Mouse (Mus musculus) cerebellum, postnatal 25 days (tissue): ENCODE data around the gene Kif26b.

Experiments
- DNase-seq, 2 experiments: peaks; one replicate each; pipeline ENCODE4 v3.0.0; 2021; ENCODE audit warnings: mixed read lengths in 2 of 2

Gene Kif26b

DNA sequence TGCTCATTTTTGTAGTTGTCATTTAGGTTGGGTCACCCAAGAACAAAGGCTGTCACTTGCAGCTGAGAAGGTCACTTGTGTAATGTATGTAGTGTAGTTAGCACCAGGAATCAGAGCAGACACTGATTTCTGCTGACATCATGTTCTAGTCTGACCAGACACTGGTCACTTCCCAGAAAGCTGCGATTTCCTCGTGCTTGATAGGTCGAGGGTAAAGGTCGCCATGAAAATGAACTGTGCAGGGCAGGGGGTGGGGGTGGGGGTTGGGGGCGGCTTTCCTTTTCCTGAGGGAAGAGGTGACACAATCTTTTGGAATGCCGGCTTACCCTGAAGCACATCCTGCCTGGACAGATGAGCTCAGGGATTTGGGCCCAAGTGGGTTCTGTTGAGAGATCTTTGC is 68.8 kb downstream of the Kif26b start:
- no peak for DNase-seq

GRCm38 (mm10) chr1:178600851-178601569 is 72.1 kb downstream of the Kif26b start:
- peak; percentile 66 to 75 for DNase-seq

DNA sequence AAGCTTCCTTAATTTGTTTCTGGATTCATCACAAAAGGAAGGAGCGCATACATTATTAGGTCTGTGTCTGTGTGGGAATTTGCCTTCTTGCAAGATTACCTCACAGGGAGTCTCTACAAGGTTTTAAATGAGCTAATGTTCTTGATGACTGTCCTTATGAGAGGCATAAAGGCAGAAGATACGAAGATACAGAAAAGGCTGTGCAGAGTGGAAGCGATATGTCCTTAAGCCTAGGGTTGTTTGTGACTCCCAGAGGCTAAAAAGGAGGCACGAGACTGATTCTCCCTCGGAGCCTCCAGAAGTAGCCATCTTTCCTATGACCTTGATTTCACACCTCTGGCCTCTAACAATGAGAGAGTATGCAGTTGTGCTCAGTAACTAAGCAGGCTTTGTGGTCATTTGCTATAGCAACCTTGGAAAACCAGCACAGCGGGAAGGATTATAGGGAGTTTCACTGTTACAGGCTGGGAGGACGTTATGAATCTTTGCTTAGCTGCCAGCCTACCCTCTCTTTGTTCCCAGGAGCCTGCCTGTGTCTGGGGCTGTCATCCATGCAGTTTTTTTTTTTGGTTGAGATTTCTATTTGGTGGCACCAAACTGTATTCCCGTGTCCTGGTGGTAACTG is 80.3 kb downstream of the Kif26b start:
- no peak for DNase-seq

GRCm38 (mm10) chr1:178611512-178611911 is 82.6 kb downstream of the Kif26b start:
- no peak for DNase-seq

- no peak for DNase-seq
Measured at GRCm38 (mm10) chr1:178621301-178621700, 92.4 kb downstream of the Kif26b start.

GRCm38 (mm10) chr1:178623889-178624288 is 95.0 kb downstream of the Kif26b start:
- DNase-seq: peak in 1 of 2 experiments; percentile 48

GRCm38 (mm10) chr1:178626961-178627381 is 98.0 kb downstream of the Kif26b start:
- DNase-seq: no peak

DNA sequence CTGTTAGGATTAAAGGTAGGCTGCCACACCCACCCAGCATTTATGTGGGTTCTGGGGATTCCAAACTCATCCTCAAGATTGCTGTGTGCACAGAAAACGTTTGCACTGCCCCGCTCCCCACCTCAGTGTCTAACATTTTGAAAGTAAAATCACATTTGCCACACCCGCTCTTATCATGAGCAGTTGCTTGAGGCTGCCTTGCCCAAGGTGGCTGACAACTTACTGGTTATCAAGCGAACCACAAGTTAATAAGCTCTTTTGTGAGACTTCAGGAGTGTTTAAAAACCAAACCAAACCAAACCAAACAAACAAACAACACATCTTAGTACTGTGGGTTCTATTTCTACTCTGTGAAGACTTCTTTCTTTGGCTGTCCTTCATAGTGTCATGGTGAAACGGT is 101.1 kb downstream of the Kif26b start:
- no peak for DNase-seq

DNA sequence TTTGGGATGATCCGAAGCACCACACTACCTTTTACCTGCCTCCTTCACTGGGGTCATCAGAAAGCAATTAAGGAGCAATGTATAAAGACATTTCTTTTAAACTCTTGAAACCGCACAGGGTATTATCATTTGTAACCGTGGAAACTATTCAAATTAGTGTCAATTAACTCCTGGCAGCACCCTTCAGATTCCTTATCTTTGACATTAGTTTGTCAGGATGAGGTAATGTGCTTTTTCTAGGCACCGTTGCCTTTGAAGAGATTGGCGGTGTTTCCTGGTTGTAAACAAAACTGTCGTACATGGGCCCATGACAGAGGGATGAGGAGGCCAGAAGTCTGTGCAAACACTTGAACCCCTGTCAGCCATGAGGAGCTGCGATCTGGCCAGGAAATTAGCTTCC is 102.9 kb downstream of the Kif26b start:
- DNase-seq: no peak

DNA sequence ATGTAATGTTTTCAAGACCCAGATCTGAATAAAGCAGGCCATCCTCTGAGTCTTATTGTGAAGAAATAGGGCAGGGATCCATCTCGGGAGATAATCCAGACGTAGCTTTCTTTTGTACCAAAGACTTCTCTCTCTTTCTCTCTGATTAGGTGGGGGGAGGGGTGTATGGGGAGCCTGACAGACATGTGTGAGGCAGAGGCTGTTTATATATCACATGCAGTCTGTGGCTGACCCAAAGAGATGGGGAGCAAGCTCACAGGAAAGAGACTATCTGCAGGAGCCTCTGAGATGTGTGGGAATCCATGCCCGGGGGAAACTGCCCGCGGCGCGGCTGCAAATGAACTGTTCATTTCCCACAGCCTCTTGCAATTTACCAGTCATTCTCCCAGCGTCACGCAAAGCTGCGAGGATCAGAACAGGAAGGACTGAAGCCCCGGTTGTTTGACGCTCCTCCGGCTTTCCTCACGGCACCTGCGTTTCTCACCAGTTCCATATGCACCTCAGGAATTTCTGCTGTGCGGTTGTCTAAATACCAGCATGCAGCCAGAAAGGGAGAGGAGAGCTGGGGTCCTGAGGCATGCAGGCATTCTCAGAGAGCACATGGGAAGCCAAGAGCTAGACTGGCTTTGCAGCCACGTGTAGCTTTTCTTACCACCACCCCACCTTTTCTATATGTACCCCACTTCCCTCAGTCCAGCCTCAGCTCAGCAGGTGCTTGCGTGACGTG is 105.6 kb downstream of the Kif26b start:
- no peak for DNase-seq

DNA sequence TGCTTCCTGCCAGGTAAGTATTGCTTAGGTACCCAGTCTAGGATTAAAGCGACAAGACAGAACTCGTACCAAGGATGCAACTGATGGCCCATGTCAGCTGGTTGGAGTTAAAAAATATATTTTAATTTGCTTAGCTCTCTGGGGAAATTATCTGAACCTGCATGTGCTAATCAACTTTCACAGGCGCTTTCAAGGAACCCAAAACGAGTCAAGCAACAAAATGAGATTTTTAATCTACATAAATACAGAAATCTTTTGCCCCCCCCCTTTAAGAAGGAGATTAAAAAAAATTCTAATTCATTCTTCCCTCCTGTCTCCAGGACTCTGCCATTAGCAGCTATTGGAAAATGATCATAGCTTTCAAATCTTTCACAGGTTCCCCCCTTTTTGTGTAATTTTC is 106.5 kb downstream of the Kif26b start:
- no peak for DNase-seq

DNA sequence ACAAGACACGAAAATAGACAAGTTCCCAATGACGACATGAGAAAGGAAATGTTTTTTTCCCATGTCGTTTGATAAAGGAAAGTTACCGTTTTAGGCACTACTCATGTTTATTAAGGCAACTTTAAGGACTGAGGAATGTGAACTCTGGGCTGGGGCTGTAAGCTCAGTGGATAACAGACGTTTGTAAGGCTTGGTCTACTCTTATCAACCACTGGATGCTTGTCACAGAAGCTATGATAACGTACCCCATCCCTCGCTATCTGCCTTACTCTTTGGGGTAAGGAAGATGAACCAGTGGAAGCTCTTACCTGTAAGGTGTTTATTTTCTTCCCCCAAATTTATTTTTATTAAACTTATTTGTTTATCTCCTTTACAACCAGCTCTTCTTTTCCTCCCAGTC is 108.4 kb downstream of the Kif26b start:
- DNase-seq: no peak

GRCm38 (mm10) chr1:178639951-178640350 is 111.0 kb downstream of the Kif26b start:
- no peak for DNase-seq

DNA sequence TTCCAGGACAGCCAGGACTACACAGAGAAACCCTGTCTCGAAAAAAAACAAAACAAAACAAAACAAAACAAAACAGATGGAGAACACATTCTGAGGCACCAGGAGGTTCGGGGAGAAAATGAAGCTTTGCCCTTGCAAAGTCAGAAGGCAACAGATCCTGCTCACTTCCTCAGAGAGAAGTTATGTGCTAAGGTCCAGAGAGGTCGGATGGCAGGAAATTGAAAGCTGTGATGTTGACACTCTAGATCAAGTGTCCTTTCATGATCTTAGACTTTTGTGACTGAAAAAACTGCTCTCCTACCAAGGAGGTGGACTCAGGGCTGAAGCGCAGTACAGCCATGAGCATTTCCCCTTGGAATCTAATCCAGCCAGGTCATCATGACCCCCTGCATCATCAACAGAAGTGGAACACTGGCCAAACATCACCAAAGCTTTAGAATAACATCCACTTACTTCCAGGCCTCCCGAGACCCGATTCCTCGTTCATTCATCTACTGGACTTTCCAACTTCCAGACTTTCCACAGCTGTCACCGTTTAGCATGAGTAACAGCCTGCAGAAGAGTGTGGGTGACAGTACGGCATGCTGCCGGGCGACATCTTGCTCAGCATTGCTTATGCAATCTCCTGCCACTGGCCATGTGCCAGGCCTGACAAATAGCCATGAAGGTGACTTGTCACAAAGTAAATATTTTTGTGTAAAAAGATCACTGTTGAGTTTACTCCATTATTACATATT is 112.0 kb downstream of the Kif26b start:
- peak; percentile 48 to 71 for DNase-seq

DNA sequence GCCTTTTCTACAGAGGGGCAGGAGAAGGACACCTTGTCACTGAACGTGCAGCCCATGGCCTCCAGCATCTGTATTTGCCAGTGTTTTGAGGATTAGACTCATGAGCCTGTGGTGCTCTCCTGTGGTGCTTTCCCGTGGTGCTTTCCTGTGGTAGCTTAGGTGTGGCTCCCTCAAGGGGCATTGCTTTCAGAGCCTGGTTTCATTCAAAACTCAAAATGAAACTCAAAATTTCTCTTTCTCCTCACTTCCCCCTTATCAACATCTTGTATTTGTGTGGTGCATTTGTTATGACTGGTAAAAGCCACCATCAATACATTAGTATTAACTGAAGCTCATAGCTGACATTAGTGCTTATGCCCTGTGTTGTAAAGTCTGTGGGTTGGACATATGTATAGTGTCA is 112.9 kb downstream of the Kif26b start:
- no peak for DNase-seq

- no peak for DNase-seq
Measured at GRCm38 (mm10) chr1:178644954-178645353, 116.0 kb downstream of the Kif26b start.

DNA sequence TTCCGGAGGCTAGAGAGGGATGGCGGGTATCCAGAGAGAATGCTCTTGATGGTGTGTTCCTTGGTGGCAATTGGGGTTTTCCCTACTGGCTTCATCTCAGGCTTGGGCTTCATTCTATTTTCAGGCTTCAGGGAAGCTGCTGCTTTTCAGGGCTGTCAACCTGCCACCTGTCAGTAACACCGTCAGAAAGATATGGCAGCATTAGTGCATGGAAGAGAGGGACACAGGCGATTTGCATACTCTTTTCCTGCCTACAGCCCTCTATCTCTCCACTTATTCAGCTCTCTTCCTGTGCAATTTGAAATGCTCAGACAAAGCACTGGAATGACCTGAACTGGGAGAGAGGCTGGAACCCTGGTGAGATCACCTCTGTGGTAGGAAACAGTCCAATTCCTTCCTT is 117.7 kb downstream of the Kif26b start:
- peak in 1 of 2 experiments; percentile 28 for DNase-seq

GRCm38 (mm10) chr1:178655525-178655924 is 126.6 kb downstream of the Kif26b start:
- DNase-seq: peak in 1 of 2 experiments; percentile 43

GRCm38 (mm10) chr1:178661035-178661434 is 132.1 kb downstream of the Kif26b start:
- peak in 1 of 2 experiments; percentile 40 for DNase-seq

GRCm38 (mm10) chr1:178661556-178661955 is 132.6 kb downstream of the Kif26b start:
- no peak for DNase-seq

- DNase-seq: no peak
Measured at GRCm38 (mm10) chr1:178663539-178663938, 134.6 kb downstream of the Kif26b start.

DNA sequence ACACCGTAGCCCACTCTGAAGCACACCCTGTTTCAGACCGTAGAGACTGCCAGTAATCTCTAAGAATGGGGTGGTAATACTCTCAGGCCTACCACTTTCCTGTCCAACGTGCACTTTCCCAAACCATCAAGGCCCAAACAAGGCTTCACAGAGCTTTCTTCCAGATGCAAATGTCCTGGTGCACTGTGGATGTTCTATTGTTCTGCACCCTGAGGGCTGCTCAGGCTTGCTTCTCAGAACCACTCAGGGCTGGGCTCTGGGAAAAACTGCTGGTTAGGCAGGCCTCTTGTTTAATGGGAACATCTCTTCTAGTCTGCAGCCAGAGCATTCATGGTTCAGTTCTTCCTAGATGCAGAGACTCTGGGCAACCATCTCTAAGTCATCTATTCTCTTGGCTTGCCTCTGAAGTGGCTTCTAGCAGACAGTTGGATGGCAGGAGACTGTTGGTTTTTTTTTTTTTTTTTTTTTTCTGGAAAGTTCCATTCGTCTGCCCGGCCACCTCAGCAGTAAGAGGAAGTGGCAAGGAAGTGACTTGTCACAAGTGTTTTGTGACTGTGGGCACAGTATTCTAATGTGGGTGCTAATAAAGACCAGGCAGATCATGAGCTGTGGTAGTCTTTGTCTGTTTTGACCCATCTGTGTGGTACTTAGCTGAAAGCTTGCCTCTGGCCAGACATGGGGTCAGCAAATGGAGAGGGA is 135.5 kb downstream of the Kif26b start:
- no peak for DNase-seq
